ENCODE assay signal across 8 mouse cellular contexts in the genomic region with DNA sequence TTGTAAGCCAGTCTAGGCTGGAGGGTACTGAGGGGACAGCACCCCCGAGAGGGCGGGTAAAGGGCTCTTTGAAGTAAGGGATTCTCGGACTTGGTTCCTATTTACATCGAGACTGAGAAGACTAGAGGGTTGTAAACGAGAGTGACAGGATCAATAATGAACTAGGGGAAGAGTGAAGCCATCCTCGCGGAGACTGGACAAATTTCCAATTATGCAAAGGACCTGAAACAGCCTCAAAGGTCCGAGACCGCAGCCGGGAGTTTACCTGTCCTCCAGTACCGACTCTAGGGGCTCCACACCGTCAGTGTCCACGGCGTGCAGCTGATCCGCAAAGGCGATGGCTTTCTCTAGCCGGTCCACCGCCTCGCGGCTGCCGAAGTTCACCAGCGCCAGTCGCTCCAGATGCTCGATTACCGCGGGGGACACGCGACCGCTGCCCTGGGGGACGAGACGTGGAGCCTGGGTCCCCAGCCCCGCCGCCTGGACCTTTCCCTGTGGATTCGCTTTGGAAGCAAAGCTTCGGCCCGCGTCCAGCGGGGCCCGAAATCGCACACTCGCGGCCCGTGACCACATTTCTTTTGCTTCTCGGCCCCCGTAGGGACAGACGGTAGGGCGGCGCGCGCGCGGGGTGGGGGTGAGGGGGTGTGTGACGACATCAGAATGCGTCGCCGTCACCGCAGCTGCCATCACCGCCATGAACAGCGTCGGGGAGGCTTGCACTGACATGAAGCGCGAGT. TPM values are rescaled to one million over a fixed set of nuclear protein-coding genes. Genes with fewer than 3 reads are reported as not detected.
DNase-seq lines count a peak whose midpoint lies in the region; ATAC-seq and TF ChIP-seq lines count a peak whose summit lies in the region.

A gene (minus strand): TSS at position 602 of the 737 bp plus-strand sequence.
A gene (plus strand): TSS at position 649 of the 737 bp plus-strand sequence.

- no peak for TF ChIP-seq EP300 in lung, postnatal 0 days (IDR thresholded peaks at IDR 0.05)

- DNase-seq in Muller cell, postnatal 12 days (ENCODE audit: inconsistent ontology term) = peak; percentile 94
- DNase-seq in cerebellum, adult 9-11 months = peak; percentile 88
- DNase-seq in frontal cortex, adult 2 months (ENCODE audit: extremely low spot score in 1 of 2, low spot score in 1 of 2) = peak; percentile 63 to 90
- peak; percentile 93 for DNase-seq in hindbrain, embryonic 10.5 days (ENCODE audit: low spot score)
- DNase-seq in layer of hippocampus, postnatal 10 days (ENCODE audit: low spot score in 2 of 2) = peak; percentile 87 to 92
- peak; percentile 93 for DNase-seq in lung, postnatal 0 days (ENCODE audit: low spot score)
- DNase-seq in ovary, postnatal 14 days (ENCODE audit: low spot score) = peak; percentile 86
- peak; percentile 73 to 87 for DNase-seq in thymus, postnatal 10 days (ENCODE audit: low spot score in 2 of 2)

- H3K9me3 ChIP-seq in hindbrain, embryonic 10.5 days = no peaks in the 10 kb centered on the region
- no peaks in the 10 kb centered on the region for H3K9me3 ChIP-seq in lung, postnatal 0 days (ENCODE audit: low read length)

- peak within 1 kb of the TSS; percentile 90 for H3K4me3 ChIP-seq in hindbrain, embryonic 10.5 days
- H3K4me3 ChIP-seq in lung, postnatal 0 days (ENCODE audit: low read depth, low read length) = peak within 1 kb of the TSS; percentile 87

- ATAC-seq in lung, postnatal 0 days = peak; percentile 98

- H3K27ac ChIP-seq in hindbrain, embryonic 10.5 days = peak within 1 kb of the TSS; percentile 95
- H3K27ac ChIP-seq in lung, postnatal 0 days (ENCODE audit: low read length) = peak within 1 kb of the TSS; percentile 76

- H3K4me2 ChIP-seq in lung, postnatal 0 days (replicated peaks; ENCODE audit: low read depth, low read length) = peak within 1 kb of the TSS; percentile 84

- no peaks in the 10 kb centered on the region for H3K27me3 ChIP-seq in hindbrain, embryonic 10.5 days (ENCODE audit: insufficient read depth, poor library complexity, severe bottlenecking)
- no peaks in the 10 kb centered on the region for H3K27me3 ChIP-seq in lung, postnatal 0 days (replicated peaks; ENCODE audit: insufficient read depth, low read length)

- under 1% methylated on average over 62 of the region's 62 CpGs for WGBS in hindbrain, embryonic 10.5 days
- 1% methylated on average over 60 of the region's 62 CpGs for WGBS in lung, postnatal 0 days

- H3K36me3 ChIP-seq in hindbrain, embryonic 10.5 days = peaks cover 64% of the 10 kb centered on the region
- 0 out of 2 replicates have a peak, but pooled peaks cover 13% of the 10 kb centered on the region for H3K36me3 ChIP-seq in lung, postnatal 0 days (ENCODE audit: insufficient read depth, low read length)

- peaks cover 22% of the 10 kb centered on the region for H3K4me1 ChIP-seq in hindbrain, embryonic 10.5 days (replicated peaks)
- H3K4me1 ChIP-seq in lung, postnatal 0 days (ENCODE audit: insufficient read depth, low read depth, low read length) = no peaks in the 10 kb centered on the region

- peak within 1 kb of the TSS; percentile 89 for H3K9ac ChIP-seq in lung, postnatal 0 days (replicated peaks; ENCODE audit: low read depth)

- TF ChIP-seq CTCF in lung, postnatal 0 days (IDR thresholded peaks at IDR 0.05) = peak; percentile 14; the same call in 1 of the 2 replicates

RNA-seq across cellular contexts. Expression of the first gene that starts in this region (rescaled TPM):
- polyA plus RNA-seq in frontal cortex, adult 2 months (2012; rRNA removed) = 32.8 and 33.0 TPM in 2 replicates
- polyA plus RNA-seq in hindbrain, embryonic 10.5 days (2016; fragmentation: Nextera tagmentation; extraction: Ambion mirVana) = 35.6 and 41.2 TPM in 2 replicates
- total RNA-seq in layer of hippocampus, postnatal 10 days (2021) = 10 to 100 TPM; 29.3 to 32.5 TPM
- 10.1 and 10.4 TPM in 2 replicates for polyA plus RNA-seq in lung, postnatal 0 days (2015; fragmentation: Nextera tagmentation; extraction: Ambion mirVana)

RNA-seq across cellular contexts. Expression of the second gene that starts in this region (rescaled TPM):
- polyA plus RNA-seq in frontal cortex, adult 2 months (2012; rRNA removed) = 22.2 and 24.1 TPM in 2 replicates
- polyA plus RNA-seq in hindbrain, embryonic 10.5 days (2016; fragmentation: Nextera tagmentation; extraction: Ambion mirVana) = 56.3 and 57.2 TPM in 2 replicates
- total RNA-seq in layer of hippocampus, postnatal 10 days (2021) = 10 to 100 TPM; 31.0 to 35.3 TPM
- polyA plus RNA-seq in lung, postnatal 0 days (2015; fragmentation: Nextera tagmentation; extraction: Ambion mirVana) = 51.1 and 54.9 TPM in 2 replicates

Comparison
In these comparisons a context has a peak if more than half of its experiments do, and no peak if none do; other contexts are left out.
1. Peak in every context shown above with its lines: DNase-seq, ATAC-seq, H3K4me3 ChIP-seq and H3K27ac ChIP-seq.